Mouse (Mus musculus): ENCODE data around the gene Dhx57.

- TF ChIP-seq CTCF (IDR thresholded peaks at IDR 0.05; ENCODE audit: borderline replicate concordance, insufficient read depth, low read depth, low read length) (no peak), POLR2A (IDR thresholded peaks at IDR 0.05; ENCODE audit: borderline replicate concordance, insufficient read depth, low read length) (no peak)
Observed at GRCm38 (mm10) chr17:80236805-80237204, 53.5 kb downstream of the Dhx57 start.

Measured in cerebellum, adult 2 months (tissue).